Mouse (Mus musculus): ENCODE data around the gene Sh2d6.

- TF ChIP-seq CTCF (IDR thresholded peaks at IDR 0.05; ENCODE audit: low read depth) (no peak), EP300 (IDR thresholded peaks at IDR 0.05; ENCODE audit: low read depth) (no peak)
These were observed 49.3 kb upstream of the Sh2d6 start for GRCm38 (mm10) chr6:72570644-72571397.

All from liver, postnatal 0 days (tissue).